Mouse (Mus musculus) lung, adult 2 months (tissue): ENCODE results near the gene Lamtor3. TPM values are rescaled to one million over a fixed set of nuclear protein-coding genes. Genes with fewer than 3 reads are reported as not detected.

Experiments used
- DNase-seq: peaks from one replicate; pipeline ENCODE4 v3.0.0; 2022
- H3K4me1 ChIP-seq: fragments of 200-500 bp; 2 replicates; pipeline ENCODE4 v1.6.1; 2011; ENCODE audit warnings: low read length; ENCODE audit not compliant: control insufficient read depth, insufficient read depth
- H3K4me3 ChIP-seq: fragments of 200-500 bp; replicated peaks from 2 replicates; pipeline ENCODE3; 2011; ENCODE audit warnings: low read depth, mild to moderate bottlenecking, control low read depth, low read length; ENCODE audit errors: extremely low read depth
- CTCF ChIP-seq: fragments of 200-500 bp; IDR thresholded peaks from 2 replicates; pipeline ENCODE4 v1.5.1; 2011; ENCODE audit warnings: mild to moderate bottlenecking, low read length, control low read depth; ENCODE audit not compliant: insufficient read depth
- POLR2A ChIP-seq: fragments of 200-500 bp; IDR thresholded peaks from 2 replicates; pipeline ENCODE4 v1.6.1; 2011; ENCODE audit warnings: low read depth, mild to moderate bottlenecking, control low read depth, low read length, borderline replicate concordance; ENCODE audit errors: extremely low read depth
- WGBS: fragments of 180-500 bp; shearing (Covaris S2); methylation state at CpG from one replicate; pipeline ENCODE4 v1.1.7; 2018; 5-methylcytosine and 5-hydroxymethylcytosine counted together
- polyA plus RNA-seq: library from polyadenylated mRNA; depleted of rRNA; stranded (reverse); fragments of >200 nt; gene quantifications from 2 replicates; pipeline ENCODE4 v1.2.3, GENCODE M21; 2012; rRNA removed

Lamtor3 gene
- 19.6 and 31.7 TPM in 2 replicates for polyA plus RNA-seq

DNA sequence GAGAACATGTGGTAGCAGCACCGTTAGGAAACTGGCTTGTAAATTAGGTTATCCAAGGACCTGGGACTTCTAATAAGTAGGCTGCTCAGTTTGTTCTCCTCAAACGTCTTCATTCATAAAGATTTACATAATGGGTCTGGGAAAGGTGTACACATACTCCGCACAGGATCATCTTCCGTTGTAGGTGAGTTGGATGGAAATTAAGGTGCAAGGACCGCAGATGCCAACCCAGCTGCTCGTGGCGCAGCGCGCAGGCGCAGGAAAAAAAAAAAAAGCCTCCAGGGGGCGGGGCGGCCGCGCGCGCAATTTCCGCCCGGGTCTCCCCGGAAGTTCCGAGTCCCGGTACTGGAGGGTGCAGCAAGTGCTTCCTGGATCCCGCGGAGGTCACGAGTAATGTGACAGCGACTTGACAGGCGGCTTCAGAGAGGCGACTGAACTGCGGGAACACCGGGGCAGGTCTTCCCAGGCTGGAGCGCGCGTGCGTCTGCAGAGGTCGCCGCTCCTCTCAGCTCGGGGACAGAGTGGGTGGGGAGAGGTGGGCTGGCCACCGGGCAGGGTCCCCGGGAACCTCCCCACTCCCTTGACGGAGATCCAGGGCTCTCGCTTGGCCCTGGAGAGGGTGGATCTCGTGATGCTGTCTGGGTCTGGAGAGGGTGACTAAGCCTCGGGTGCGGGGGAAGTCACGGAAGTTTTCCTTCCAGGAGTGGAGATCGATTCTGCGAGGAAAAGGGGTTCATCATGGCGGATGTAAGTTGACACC lies at the start of gene Lamtor3:
Lamtor3 (plus strand) TSS at position 335 of the 760 bp plus-strand sequence.
- Histone ChIP-seq H3K4me1 (peaks cover 5% of the 10 kb centered on the region; the same call in 1 of the 2 replicates), H3K4me3 (peak within 1 kb of the TSS; percentile 86)
- WGBS: under 1% methylated on average over 47 of the region's 47 CpGs
- TF ChIP-seq CTCF: no peak
- no peak; the same call in 1 of the 2 replicates for TF ChIP-seq POLR2A
- peak; percentile 79 for DNase-seq

DNA sequence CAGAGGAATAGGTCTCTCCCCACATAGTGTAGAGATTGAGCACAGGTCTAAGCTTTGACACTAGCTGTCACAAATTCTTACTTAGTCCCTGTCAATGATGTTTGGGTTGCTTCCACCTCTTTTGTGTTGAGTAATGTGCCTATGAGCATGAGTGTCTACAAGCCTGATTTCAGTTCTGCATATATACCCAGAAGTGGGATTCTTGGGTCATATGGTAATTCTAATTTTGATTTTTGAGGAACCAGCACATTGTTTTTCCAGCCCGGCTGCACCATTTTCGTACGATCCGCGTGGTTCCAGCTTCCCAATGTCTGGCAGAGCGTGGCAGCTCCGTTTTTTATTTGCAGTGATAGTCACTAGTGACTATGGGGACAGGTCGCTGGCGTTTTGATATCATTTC lies 48.9 kb upstream of the Lamtor3 start:
- Histone ChIP-seq H3K4me3 (no peak overlapping the region), H3K4me1 (peaks cover 4% of the 10 kb centered on the region; the same call in 1 of the 2 replicates)
- no peak for TF ChIP-seq CTCF
- TF ChIP-seq POLR2A: no peak
- WGBS: 92% methylated on average over 9 of the region's 9 CpGs
- DNase-seq: no peak

DNA sequence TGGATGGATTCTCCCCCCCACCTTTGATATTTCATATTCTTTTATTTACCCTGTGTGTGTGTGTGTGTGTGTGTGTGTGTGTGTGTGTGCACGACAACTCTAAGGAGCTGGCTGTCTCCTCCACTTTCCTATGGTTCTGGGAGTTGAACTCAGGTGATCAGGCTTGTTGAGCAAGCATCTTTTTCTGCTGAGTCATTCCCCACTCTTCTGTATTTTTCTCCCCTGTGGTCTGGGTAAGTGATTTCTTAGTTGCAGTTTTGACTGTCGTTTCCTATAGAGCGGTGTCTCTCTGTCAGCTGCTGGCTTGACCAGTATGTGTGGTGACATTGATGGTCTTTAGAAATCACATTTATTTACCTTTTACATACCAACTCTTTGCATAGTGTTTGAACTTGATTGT lies 39.0 kb upstream of the Lamtor3 start:
- WGBS: 50% methylated on average over 3 of the region's 3 CpGs
- no peak overlapping the region for H3K4me3 ChIP-seq
- no peak for DNase-seq
- peaks cover 3% of the 10 kb centered on the region; the same call in 1 of the 2 replicates for H3K4me1 ChIP-seq
- TF ChIP-seq POLR2A (no peak), CTCF (no peak)

DNA sequence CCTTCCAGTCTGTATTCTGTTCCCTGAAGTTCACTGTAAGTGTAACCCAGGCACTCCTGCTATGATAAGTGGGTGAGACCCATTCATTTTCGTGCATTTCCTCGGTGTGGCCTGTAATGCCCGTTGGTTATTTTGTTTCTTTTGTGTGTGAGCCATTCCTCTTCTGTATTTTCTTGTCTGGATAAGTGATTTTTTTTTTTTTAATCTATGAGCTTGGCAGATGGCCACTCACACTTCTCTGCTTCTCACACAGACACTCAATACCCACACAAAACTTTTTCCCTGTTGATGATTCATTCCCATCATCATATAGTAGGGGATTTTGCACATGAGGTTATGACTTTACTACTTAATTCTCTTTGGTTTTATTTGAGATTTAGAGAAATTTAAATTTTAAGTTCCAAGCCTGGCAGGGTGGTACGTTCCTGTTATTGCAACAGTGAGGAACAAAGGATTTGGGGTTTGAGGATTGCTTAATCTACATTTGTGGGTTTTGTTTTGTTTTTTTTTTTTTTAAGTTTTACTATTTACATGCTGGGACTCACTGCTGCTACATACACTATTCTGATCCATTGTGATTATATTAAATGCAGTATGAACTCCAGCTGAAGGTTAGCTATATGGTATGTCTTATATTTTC lies 38.1 kb upstream of the Lamtor3 start:
- TF ChIP-seq POLR2A: no peak
- TF ChIP-seq CTCF: no peak
- WGBS: 33% methylated on average over 4 of the region's 4 CpGs
- Histone ChIP-seq H3K4me1 (peaks cover 3% of the 10 kb centered on the region; the same call in 1 of the 2 replicates), H3K4me3 (no peak overlapping the region)
- no peak for DNase-seq

DNA sequence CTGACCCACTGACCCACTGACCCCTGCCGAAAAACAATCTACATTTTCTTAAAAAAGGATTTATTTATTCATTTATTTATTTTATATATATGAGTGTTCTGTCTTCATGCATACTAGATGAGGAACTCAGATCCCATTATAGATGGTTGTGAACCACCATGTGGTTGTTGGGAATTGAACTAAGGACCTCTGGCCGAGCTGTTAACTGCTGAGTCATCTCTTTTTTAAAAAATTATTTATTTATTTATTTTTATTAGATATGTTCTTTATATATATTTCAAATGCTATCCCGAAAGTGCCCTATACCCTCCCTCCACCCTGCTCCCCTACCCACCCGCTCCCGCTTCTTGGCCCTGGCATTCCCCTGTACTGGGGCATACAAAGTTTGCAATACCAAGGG lies 37.2 kb upstream of the Lamtor3 start:
- TF ChIP-seq CTCF: no peak
- no peak for TF ChIP-seq POLR2A
- Histone ChIP-seq H3K4me3 (no peak overlapping the region), H3K4me1 (peaks cover 3% of the 10 kb centered on the region; the same call in 1 of the 2 replicates)
- no peak for DNase-seq
- 93% methylated on average over 5 of the region's 5 CpGs for WGBS

DNA sequence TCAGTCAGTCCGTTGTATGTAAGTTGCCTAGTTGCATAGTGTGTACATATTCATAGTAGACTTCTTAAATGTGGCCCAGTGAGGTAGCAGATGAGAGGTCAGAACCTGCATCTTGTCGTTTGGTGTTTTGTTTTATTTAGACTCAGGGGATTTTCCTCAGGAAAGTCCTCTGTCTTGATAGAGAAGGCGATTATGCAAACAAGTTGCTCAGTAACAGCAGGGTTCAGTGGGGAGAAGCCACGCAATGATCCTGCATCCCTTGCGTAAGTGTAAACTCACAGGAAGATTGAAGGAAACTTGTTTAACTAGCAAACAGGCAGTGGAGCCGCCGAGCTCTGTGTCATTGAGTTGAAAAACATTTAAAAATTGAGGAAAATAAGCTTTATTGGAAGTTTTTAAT lies 30.3 kb upstream of the Lamtor3 start:
- Histone ChIP-seq H3K4me1 (no peaks in the 10 kb centered on the region; the same call in 1 of the 2 replicates), H3K4me3 (no peak overlapping the region)
- DNase-seq: no peak
- 78% methylated on average over 7 of the region's 7 CpGs for WGBS
- no peak for TF ChIP-seq POLR2A
- TF ChIP-seq CTCF: no peak

DNA sequence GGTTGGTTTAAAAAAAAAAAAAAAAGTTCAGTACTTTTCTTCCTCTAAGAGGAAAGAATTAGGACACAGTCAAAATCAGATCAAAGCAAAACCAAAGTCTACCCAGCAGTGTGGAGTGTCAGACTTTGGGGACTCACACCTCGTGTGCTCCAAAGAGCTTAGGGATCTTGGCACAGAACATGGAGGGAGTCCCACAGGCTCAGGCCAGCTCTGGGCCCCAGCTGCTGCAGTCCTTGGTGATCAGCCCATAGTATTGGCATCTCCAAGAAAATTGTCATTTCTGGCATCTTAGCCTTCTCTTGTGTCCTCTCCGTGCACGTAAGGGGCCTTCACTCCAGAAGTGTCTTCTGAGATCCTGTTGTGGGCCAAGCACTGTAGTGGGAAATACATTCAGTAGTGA lies 27.2 kb upstream of the Lamtor3 start:
- TF ChIP-seq CTCF (no peak), POLR2A (no peak)
- WGBS: 77% methylated on average over 3 of the region's 3 CpGs
- DNase-seq: no peak
- Histone ChIP-seq H3K4me1 (no peaks in the 10 kb centered on the region; the same call in 1 of the 2 replicates), H3K4me3 (no peak overlapping the region)

DNA sequence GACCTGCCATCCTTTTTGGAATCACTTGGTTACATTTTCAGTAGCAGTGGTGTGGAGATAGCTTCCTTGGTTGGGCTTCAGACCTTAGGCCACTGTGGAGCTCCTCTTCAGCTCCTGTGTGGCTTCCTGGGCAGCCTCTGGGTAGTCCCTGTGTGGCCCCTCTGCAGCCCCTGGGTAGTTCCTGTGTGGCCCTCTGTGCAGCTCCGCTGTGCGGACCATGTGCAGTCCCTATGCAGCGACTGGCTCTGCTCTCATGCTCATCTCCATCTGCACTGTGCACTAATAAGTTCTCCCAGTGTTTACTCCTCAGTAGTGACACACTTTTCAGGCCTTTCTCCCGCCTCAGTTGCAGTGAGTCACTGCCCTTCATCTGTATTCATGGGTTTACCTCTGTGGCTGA lies 26.2 kb upstream of the Lamtor3 start:
- Histone ChIP-seq H3K4me1 (no peaks in the 10 kb centered on the region; the same call in 1 of the 2 replicates), H3K4me3 (no peak overlapping the region)
- no peak for TF ChIP-seq POLR2A
- no peak for TF ChIP-seq CTCF
- WGBS: 91% methylated on average over 4 of the region's 4 CpGs
- DNase-seq: no peak

DNA sequence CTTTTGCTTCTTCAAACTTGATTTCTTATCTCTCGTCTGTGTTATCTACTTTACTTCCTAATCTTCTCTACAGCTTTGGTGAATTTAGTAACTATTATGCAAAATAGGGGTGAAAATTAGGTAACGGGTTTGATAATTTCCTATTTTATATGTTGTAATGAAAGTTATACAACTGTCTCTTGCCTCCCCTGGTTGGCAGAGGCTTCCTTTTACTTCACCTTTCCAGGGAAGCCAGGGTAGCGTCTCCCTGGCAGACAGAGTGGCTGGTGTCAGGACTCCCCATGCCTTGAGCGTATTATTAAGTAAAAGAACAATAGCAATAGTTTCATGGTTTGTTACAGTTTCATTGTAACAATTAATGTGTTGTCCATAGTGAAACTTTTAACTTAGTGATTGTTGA lies 24.5 kb upstream of the Lamtor3 start:
- 84% methylated on average over 4 of the region's 4 CpGs for WGBS
- DNase-seq: no peak
- TF ChIP-seq POLR2A: no peak
- TF ChIP-seq CTCF: no peak
- Histone ChIP-seq H3K4me1 (no peaks in the 10 kb centered on the region; the same call in 1 of the 2 replicates), H3K4me3 (no peak overlapping the region)

DNA sequence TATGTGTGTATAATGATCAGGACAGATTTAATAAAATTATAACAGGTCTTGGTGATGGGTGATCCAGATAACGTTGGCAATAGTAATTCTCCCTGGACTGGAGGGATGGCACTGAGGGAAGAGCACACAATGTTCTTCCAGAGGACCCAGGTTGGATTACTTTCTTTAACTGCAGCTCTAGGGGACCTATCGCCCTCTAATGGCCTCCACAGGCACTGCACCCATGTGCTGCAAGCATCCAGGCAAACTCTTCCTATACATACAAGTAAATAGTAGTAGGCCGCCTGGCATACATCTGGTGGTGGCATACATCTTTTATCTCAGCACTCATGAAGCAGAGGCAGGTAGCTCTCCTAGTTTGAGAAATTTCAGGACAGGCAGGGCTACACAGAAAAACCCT lies 23.1 kb upstream of the Lamtor3 start:
- WGBS: 94% methylated on average over 3 of the region's 3 CpGs
- no peaks in the 10 kb centered on the region; the same call in 1 of the 2 replicates for H3K4me1 ChIP-seq
- no peak for DNase-seq
- TF ChIP-seq POLR2A: no peak
- TF ChIP-seq CTCF: peak; percentile 60
- no peak overlapping the region for H3K4me3 ChIP-seq
